Mouse (Mus musculus): ENCODE data around the gene Arhgdia. TPM values are rescaled to one million over a fixed set of nuclear protein-coding genes. Genes with fewer than 3 reads are reported as not detected.

The Arhgdia gene
- total RNA-seq, 1 experiment: 253 TPM

- peak; percentile 90 for DNase-seq (ENCODE audit: low read depth, low spot score)
- H3K9ac ChIP-seq (ENCODE audit: insufficient read depth, low read depth, low read length, poor library complexity, severe bottlenecking): peak within 1 kb of the TSS; percentile 95
- H3K36me3 ChIP-seq (ENCODE audit: control insufficient read depth, insufficient read depth, low read length, poor library complexity, severe bottlenecking): peaks cover 43% of the 10 kb centered on the region
- TF ChIP-seq ZC3H11A (IDR thresholded peaks at IDR 0.05; ENCODE audit: borderline replicate concordance, low read depth, low read length) (no peak), MAFK (IDR thresholded peaks at IDR 0.05; ENCODE audit: insufficient read depth, low read depth, low read length) (no peak), HCFC1 (IDR thresholded peaks at IDR 0.05; ENCODE audit: borderline replicate concordance, insufficient read depth, low read length) (no peak), ZNF384 (IDR thresholded peaks at IDR 0.05; ENCODE audit: low read depth, low read length) (no peak), CHD2 (IDR thresholded peaks at IDR 0.05; ENCODE audit: low read depth, low read length) (no peak)
- H3K9me3 ChIP-seq (ENCODE audit: control insufficient read depth, insufficient read depth, low read depth, low read length): no peaks in the 10 kb centered on the region
- peak within 1 kb of the TSS; percentile 86 to 87 for H3K4me3 ChIP-seq (ENCODE audit: insufficient read depth in 1 of 2, low read depth in 1 of 2, low read length in 2 of 2, poor library complexity in 1 of 2, severe bottlenecking in 1 of 2)
- peak within 1 kb of the TSS; percentile 78 for H3K27ac ChIP-seq (ENCODE audit: insufficient read depth, low read depth, low read length, poor library complexity, severe bottlenecking)
- H3K4me1 ChIP-seq (ENCODE audit: control insufficient read depth in 2 of 2, insufficient read depth in 2 of 2, low read length in 2 of 2, poor library complexity in 1 of 2): peaks cover 4 to 7% of the 10 kb centered on the region in 2 experiments; a peak in 3 of 4 replicates
- in situ Hi-C loops (cut with MboI; ENCODE audit: low sequenced_read_pairs in 2 of 2, unreplicated experiment in 2 of 2): no loop called here
These were observed 17.0 kb upstream of the Arhgdia start, which contains the start of the genes Alyref and Anapc11 for GRCm38 (mm10) chr11:120598283-120598989. Gene Alyref (minus strand): TSS chr11:120598365. Gene Anapc11 (plus strand): TSS chr11:120598421.

- Histone ChIP-seq H3K36me3 (ENCODE audit: control insufficient read depth, insufficient read depth, low read length, poor library complexity, severe bottlenecking) (peaks cover 42% of the 10 kb centered on the region), H3K4me1 (ENCODE audit: control insufficient read depth in 2 of 2, insufficient read depth in 2 of 2, low read length in 2 of 2, poor library complexity in 1 of 2) (peaks cover 4 to 7% of the 10 kb centered on the region in 2 experiments; a peak in 3 of 4 replicates), H3K4me3 (ENCODE audit: insufficient read depth in 1 of 2, low read depth in 1 of 2, low read length in 2 of 2, poor library complexity in 1 of 2, severe bottlenecking in 1 of 2) (peak overlapping the region; percentile 86 to 87), H3K27ac (ENCODE audit: insufficient read depth, low read depth, low read length, poor library complexity, severe bottlenecking) (peak overlapping the region; percentile 78), H3K9me3 (ENCODE audit: control insufficient read depth, insufficient read depth, low read depth, low read length) (no peaks in the 10 kb centered on the region), H3K9ac (ENCODE audit: insufficient read depth, low read depth, low read length, poor library complexity, severe bottlenecking) (peak overlapping the region; percentile 95)
- TF ChIP-seq ZC3H11A (IDR thresholded peaks at IDR 0.05; ENCODE audit: borderline replicate concordance, low read depth, low read length) (no peak), HCFC1 (IDR thresholded peaks at IDR 0.05; ENCODE audit: borderline replicate concordance, insufficient read depth, low read length) (no peak), CHD2 (IDR thresholded peaks at IDR 0.05; ENCODE audit: low read depth, low read length) (no peak), ZNF384 (IDR thresholded peaks at IDR 0.05; ENCODE audit: low read depth, low read length) (no peak), MAFK (IDR thresholded peaks at IDR 0.05; ENCODE audit: insufficient read depth, low read depth, low read length) (no peak)
- in situ Hi-C loops (cut with MboI; ENCODE audit: low sequenced_read_pairs in 2 of 2, unreplicated experiment in 2 of 2): no loop called here
- DNase-seq (ENCODE audit: low read depth, low spot score): no peak
These were observed 16.1 kb upstream of the Arhgdia start for GRCm38 (mm10) chr11:120597240-120598235.

GRCm38 (mm10) chr11:120588531-120588930 is 7.1 kb upstream of the Arhgdia start:
- Histone ChIP-seq H3K9ac (ENCODE audit: insufficient read depth, low read depth, low read length, poor library complexity, severe bottlenecking) (no peak overlapping the region), H3K36me3 (ENCODE audit: control insufficient read depth, insufficient read depth, low read length, poor library complexity, severe bottlenecking) (peaks cover 33% of the 10 kb centered on the region), H3K4me3 (ENCODE audit: insufficient read depth in 1 of 2, low read depth in 1 of 2, low read length in 2 of 2, poor library complexity in 1 of 2, severe bottlenecking in 1 of 2) (no peak overlapping the region), H3K27ac (ENCODE audit: insufficient read depth, low read depth, low read length, poor library complexity, severe bottlenecking) (no peak overlapping the region), H3K4me1 (ENCODE audit: control insufficient read depth in 2 of 2, insufficient read depth in 2 of 2, low read length in 2 of 2, poor library complexity in 1 of 2) (no peaks in the 10 kb centered on the region), H3K9me3 (ENCODE audit: control insufficient read depth, insufficient read depth, low read depth, low read length) (no peaks in the 10 kb centered on the region)
- TF ChIP-seq ZNF384 (IDR thresholded peaks at IDR 0.05; ENCODE audit: low read depth, low read length) (no peak), HCFC1 (IDR thresholded peaks at IDR 0.05; ENCODE audit: borderline replicate concordance, insufficient read depth, low read length) (no peak), MAFK (IDR thresholded peaks at IDR 0.05; ENCODE audit: insufficient read depth, low read depth, low read length) (no peak), ZC3H11A (IDR thresholded peaks at IDR 0.05; ENCODE audit: borderline replicate concordance, low read depth, low read length) (no peak), CHD2 (IDR thresholded peaks at IDR 0.05; ENCODE audit: low read depth, low read length) (no peak)
- in situ Hi-C loops (cut with MboI; ENCODE audit: low sequenced_read_pairs in 2 of 2, unreplicated experiment in 2 of 2): no loop called here
- no peak for DNase-seq (ENCODE audit: low read depth, low spot score)

GRCm38 (mm10) chr11:120583937-120584336 is 2.5 kb upstream of the Arhgdia start:
- no peak for DNase-seq (ENCODE audit: low read depth, low spot score)
- Histone ChIP-seq H3K27ac (ENCODE audit: insufficient read depth, low read depth, low read length, poor library complexity, severe bottlenecking) (no peak overlapping the region), H3K9ac (ENCODE audit: insufficient read depth, low read depth, low read length, poor library complexity, severe bottlenecking) (no peak overlapping the region), H3K4me1 (ENCODE audit: control insufficient read depth in 2 of 2, insufficient read depth in 2 of 2, low read length in 2 of 2, poor library complexity in 1 of 2) (peaks cover 3 to 12% of the 10 kb centered on the region in 2 experiments), H3K36me3 (ENCODE audit: control insufficient read depth, insufficient read depth, low read length, poor library complexity, severe bottlenecking) (peaks cover 29% of the 10 kb centered on the region), H3K4me3 (ENCODE audit: insufficient read depth in 1 of 2, low read depth in 1 of 2, low read length in 2 of 2, poor library complexity in 1 of 2, severe bottlenecking in 1 of 2) (no peak overlapping the region), H3K9me3 (ENCODE audit: control insufficient read depth, insufficient read depth, low read depth, low read length) (no peaks in the 10 kb centered on the region)
- no peak for TF ChIP-seq CHD2 (IDR thresholded peaks at IDR 0.05; ENCODE audit: low read depth, low read length)
- TF ChIP-seq ZNF384 (IDR thresholded peaks at IDR 0.05; ENCODE audit: low read depth, low read length): no peak
- TF ChIP-seq HCFC1 (IDR thresholded peaks at IDR 0.05; ENCODE audit: borderline replicate concordance, insufficient read depth, low read length): no peak
- no peak for TF ChIP-seq ZC3H11A (IDR thresholded peaks at IDR 0.05; ENCODE audit: borderline replicate concordance, low read depth, low read length)
- TF ChIP-seq MAFK (IDR thresholded peaks at IDR 0.05; ENCODE audit: insufficient read depth, low read depth, low read length): no peak
- in situ Hi-C loops (cut with MboI; ENCODE audit: low sequenced_read_pairs in 2 of 2, unreplicated experiment in 2 of 2): no loop called here

Measured in ES-E14 (cell line).